Mouse (Mus musculus) neutrophil, adult 5-6 weeks (primary cell): ENCODE results near the gene Ccnd1. TPM values are rescaled to one million over a fixed set of nuclear protein-coding genes. Genes with fewer than 3 reads are reported as not detected.

ENCODE experiments used
- ATAC-seq: fragments of 151-379, 151-347 bp; 2 replicates; pipeline ENCODE4 v1.8.0; 2017; ENCODE audit warnings: mild to moderate bottlenecking, moderate TSS enrichment; ENCODE audit not compliant: insufficient number of reproducible peaks, poor library complexity, low FRiP score, severe bottlenecking; ENCODE audit errors: extremely low read depth
- total RNA-seq: library from RNA; stranded (forward); fragments of 200-1000 nt; gene quantifications from 2 replicates; pipeline ENCODE4 v1.2.3, GENCODE M21; 2017

Ccnd1 gene
- total RNA-seq, 1 experiment from 2014 or later, result 0.70 TPM

GRCm38 (mm10) chr7:144940585-144940984 is 860 bp upstream of the Ccnd1 start:
- no peak for ATAC-seq

- no peak for ATAC-seq
Measured at GRCm38 (mm10) chr7:144940003-144940571, 362 bp upstream of the Ccnd1 start.

- no peak for ATAC-seq
Measured at GRCm38 (mm10) chr7:144938661-144939343, 923 bp downstream of the Ccnd1 start.

GRCm38 (mm10) chr7:144937899-144938517 is 1.7 kb downstream of the Ccnd1 start:
- no peak for ATAC-seq

GRCm38 (mm10) chr7:144937490-144937889 is 2.2 kb downstream of the Ccnd1 start:
- ATAC-seq, result peak; percentile 73

GRCm38 (mm10) chr7:144936311-144936880 is 3.3 kb downstream of the Ccnd1 start:
- no peak for ATAC-seq

- ATAC-seq, result no peak
Measured at GRCm38 (mm10) chr7:144935563-144935962, 4.2 kb downstream of the Ccnd1 start.

- ATAC-seq, result no peak
Measured at GRCm38 (mm10) chr7:144934901-144935300, 4.8 kb downstream of the Ccnd1 start.

GRCm38 (mm10) chr7:144933796-144934195 is 5.9 kb downstream of the Ccnd1 start:
- ATAC-seq, result no peak

GRCm38 (mm10) chr7:144933336-144933735 is 6.4 kb downstream of the Ccnd1 start:
- no peak for ATAC-seq

- no peak for ATAC-seq
Measured at GRCm38 (mm10) chr7:144932389-144932937, 7.3 kb downstream of the Ccnd1 start.

- peak; percentile 37; the same call in 1 of the 2 replicates for ATAC-seq
Measured at GRCm38 (mm10) chr7:144931778-144932177, 7.9 kb downstream of the Ccnd1 start.

- no peak for ATAC-seq
Measured at GRCm38 (mm10) chr7:144929931-144930330, 9.8 kb downstream of the Ccnd1 start.

- ATAC-seq, result no peak
Measured at GRCm38 (mm10) chr7:144929506-144929905, 10.2 kb downstream of the Ccnd1 start.

GRCm38 (mm10) chr7:144928889-144929210 is 10.9 kb downstream of the Ccnd1 start:
- ATAC-seq, result no peak

- ATAC-seq, result no peak
Measured at GRCm38 (mm10) chr7:144928009-144928888, 11.5 kb downstream of the Ccnd1 start.

- ATAC-seq, result no peak
Measured at GRCm38 (mm10) chr7:144927591-144927990, 12.1 kb downstream of the Ccnd1 start.

GRCm38 (mm10) chr7:144918823-144919222 is 20.9 kb downstream of the Ccnd1 start:
- ATAC-seq, result no peak
